Mouse (Mus musculus): ENCODE measurements at regions not wholly inside any gene's neighbourhood (a gene's known extent, or its start where the extent isn't known, plus 50 kb on each side); places are given as distances from the start of the nearest gene placed in this dataset.

DNA sequence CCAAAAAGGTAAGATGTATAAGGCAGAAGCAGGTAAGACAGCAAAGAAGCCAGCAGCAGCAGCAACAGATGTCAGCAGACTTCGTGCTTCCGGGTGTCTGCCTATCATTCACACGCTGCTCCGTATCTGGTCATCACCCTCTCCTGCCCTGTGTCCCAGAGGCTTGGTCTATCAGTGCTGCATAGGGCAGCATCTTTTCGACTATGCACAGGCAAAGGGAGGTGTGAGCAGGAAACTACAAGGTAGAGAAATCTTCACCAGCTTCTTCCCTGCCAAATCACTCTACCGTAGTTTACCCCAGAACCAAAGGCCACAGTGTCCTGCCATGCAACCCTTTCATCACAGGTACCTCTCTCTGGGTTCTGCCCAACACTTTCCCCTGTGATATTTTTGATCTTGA lies 156.5 kb downstream of the Zfp36l1 start:
- WGBS: 90% methylated on average over 6 of the region's 6 CpGs
- 0 out of 2 replicates have a peak overlapping the region, but pooled peaks have one; percentile 35 for H3K27ac ChIP-seq
- H3K4me3 ChIP-seq: no peak overlapping the region
- H3K27me3 ChIP-seq (ENCODE audit: poor library complexity, severe bottlenecking): no peaks in the 10 kb centered on the region
- no peaks in the 10 kb centered on the region for H3K9me3 ChIP-seq
- peaks cover 20% of the 10 kb centered on the region for H3K4me1 ChIP-seq
- no peak for DNase-seq (ENCODE audit: extremely low spot score, low spot score)
- H3K36me3 ChIP-seq (replicated peaks): no peaks in the 10 kb centered on the region

GRCm38 (mm10) chr12:79955501-79955900 lies 157.3 kb downstream of the Zfp36l1 start:
- Histone ChIP-seq H3K9me3 (no peaks in the 10 kb centered on the region), H3K36me3 (replicated peaks) (no peaks in the 10 kb centered on the region), H3K4me1 (peaks cover 20% of the 10 kb centered on the region), H3K27ac (no peak overlapping the region), H3K27me3 (ENCODE audit: poor library complexity, severe bottlenecking) (no peaks in the 10 kb centered on the region), H3K4me3 (no peak overlapping the region)
- DNase-seq (ENCODE audit: extremely low spot score, low spot score): no peak
- WGBS: 88% methylated on average over 2 of the region's 2 CpGs

DNA sequence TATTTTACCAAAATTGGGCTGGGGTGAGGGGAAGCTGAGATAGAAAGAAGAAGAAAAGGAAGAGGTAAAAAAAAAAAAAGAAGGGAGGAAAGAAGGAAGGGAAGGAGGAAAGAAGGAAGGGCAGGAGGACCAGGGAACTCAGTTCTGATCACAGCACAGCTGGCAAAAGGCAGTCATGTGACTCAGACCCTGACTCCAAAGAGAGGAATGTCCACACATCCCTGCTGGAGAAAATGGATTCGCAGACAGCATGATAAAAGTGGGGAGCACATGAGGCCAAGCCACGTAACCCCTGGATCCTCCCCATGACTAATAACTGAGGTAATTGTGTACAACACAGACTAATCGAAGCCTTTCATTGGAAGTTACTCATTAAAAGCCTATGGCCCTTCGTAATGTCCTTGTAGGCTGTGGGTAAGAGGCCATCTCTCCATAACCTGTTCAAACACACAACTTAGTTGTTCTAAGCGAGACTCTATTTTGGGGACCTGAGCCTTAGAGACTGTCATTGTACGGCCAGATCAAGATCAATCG lies 162.2 kb downstream of the Zfp36l1 start:
- H3K9me3 ChIP-seq: no peaks in the 10 kb centered on the region
- H3K27me3 ChIP-seq (ENCODE audit: poor library complexity, severe bottlenecking): no peaks in the 10 kb centered on the region; the same call in 1 of the 2 replicates
- H3K4me3 ChIP-seq: no peak overlapping the region
- DNase-seq (ENCODE audit: extremely low spot score, low spot score): no peak
- H3K4me1 ChIP-seq: peaks cover 24% of the 10 kb centered on the region
- no peaks in the 10 kb centered on the region for H3K36me3 ChIP-seq (replicated peaks)
- 88% methylated on average over 7 of the region's 7 CpGs for WGBS
- H3K27ac ChIP-seq: peak overlapping the region; percentile 44; the same call in 1 of the 2 replicates

DNA sequence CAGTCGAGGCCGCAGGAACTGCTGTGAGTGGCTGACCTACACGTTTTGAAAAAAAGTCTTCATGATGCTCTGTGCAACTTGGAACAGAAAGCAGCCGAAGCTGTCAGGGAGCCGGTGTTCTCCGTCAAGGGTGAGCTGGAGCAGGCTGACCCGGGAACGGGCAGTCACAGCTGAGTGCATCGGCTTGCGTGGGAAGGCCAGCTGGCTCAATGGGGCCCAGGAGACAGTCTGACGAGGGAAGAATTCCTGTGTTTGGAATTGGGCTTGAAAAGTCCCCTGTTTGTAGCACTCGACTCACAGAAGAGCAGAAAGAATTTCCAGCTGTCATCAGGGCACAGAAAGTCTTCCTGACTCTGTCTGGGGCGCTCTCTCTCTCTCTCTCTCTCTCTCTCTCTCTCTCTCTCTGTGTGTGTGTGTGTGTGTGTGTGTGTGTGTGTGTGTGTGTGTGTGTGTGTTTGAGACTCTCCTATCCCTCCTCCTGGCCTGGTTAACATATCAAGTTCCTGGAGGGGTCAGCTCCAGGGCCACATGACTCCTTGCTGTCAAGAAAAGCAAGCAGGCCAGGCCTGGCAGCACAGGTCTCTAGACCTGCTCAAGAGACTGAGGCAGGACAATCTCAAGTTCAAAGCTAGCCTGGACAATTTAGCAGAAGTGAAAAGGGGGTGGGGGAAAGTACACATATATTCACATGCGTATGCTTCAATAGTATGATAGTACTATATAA lies 163.6 kb downstream of the Zfp36l1 start:
- Histone ChIP-seq H3K27ac (peak overlapping the region; percentile 73), H3K9me3 (no peaks in the 10 kb centered on the region), H3K4me1 (peaks cover 38% of the 10 kb centered on the region), H3K36me3 (replicated peaks) (no peaks in the 10 kb centered on the region), H3K27me3 (ENCODE audit: poor library complexity, severe bottlenecking) (no peaks in the 10 kb centered on the region; the same call in 1 of the 2 replicates), H3K4me3 (no peak overlapping the region)
- no peak for DNase-seq (ENCODE audit: extremely low spot score, low spot score)
- 59% methylated on average over 14 of the region's 14 CpGs for WGBS

DNA sequence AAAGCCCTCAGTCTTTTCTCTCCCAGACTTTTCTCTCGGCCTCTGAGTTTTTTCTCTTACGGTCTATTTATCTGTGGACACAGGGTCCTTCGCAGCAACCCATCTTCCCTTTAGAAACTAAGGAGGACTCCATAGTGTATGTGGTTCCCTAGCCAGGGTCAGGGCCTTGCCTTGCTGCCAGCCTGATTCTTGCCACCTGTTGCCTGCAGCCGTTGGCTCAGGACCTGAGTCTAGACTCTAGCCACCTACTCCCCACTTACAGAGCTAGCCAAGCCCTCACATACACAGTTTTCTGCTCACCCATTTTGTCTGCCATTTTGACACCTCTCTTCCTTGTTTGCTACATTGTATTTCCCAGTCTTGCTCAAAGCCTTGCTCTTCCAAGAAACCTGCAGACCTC lies 165.2 kb downstream of the Zfp36l1 start:
- Histone ChIP-seq H3K36me3 (replicated peaks) (no peaks in the 10 kb centered on the region), H3K27ac (peak overlapping the region; percentile 73; the same call in 1 of the 2 replicates), H3K9me3 (no peaks in the 10 kb centered on the region), H3K4me1 (peaks cover 55% of the 10 kb centered on the region), H3K27me3 (ENCODE audit: poor library complexity, severe bottlenecking) (peaks cover 5% of the 10 kb centered on the region; the same call in 1 of the 2 replicates), H3K4me3 (no peak overlapping the region)
- no peak for DNase-seq (ENCODE audit: extremely low spot score, low spot score)
- 93% methylated on average over 4 of the region's 4 CpGs for WGBS

DNA sequence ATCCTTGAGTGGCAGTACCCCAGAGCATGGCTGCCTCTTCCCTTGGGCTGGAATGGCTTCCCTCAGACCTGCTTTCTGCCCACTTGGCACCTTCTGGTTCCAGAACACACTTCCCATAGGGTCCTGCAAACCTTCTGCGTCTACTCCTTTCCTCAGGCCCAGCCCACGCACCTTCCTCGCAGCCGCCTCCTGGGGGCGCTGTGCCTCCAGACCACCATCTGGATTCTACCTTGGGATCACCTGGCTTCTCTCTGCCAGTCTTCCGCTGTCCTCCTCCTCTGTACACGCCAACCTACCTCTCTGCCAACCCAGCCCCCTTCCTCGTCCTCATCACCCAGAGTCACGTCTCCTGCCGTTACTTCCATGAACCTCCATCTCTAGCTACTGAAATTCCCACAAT lies 166.0 kb downstream of the Zfp36l1 start:
- Histone ChIP-seq H3K36me3 (replicated peaks) (no peaks in the 10 kb centered on the region), H3K9me3 (no peaks in the 10 kb centered on the region), H3K4me3 (no peak overlapping the region), H3K4me1 (peaks cover 63% of the 10 kb centered on the region), H3K27me3 (ENCODE audit: poor library complexity, severe bottlenecking) (peaks cover 5% of the 10 kb centered on the region; the same call in 1 of the 2 replicates), H3K27ac (peak overlapping the region; percentile 85)
- 86% methylated on average over 10 of the region's 10 CpGs for WGBS
- DNase-seq (ENCODE audit: extremely low spot score, low spot score): no peak

DNA sequence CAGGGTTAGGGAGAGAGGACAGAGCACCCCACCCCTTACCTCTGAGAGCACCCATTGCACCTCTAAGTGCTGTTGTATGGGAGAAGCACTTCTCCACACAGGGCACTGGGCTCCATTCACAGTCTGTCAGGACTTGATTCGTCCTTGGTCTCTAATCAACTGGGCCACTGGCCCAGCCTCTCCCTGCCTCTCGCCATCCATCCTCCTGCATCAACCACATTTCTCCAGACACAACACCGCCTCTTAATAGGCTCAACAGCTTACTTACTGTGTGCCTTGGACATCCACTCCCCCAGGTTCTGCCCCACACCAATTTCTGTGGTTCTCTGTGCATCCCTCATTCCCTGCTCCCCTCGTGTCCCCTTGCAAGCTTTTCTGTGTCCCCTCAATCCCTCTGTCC lies 166.9 kb downstream of the Zfp36l1 start:
- Histone ChIP-seq H3K27me3 (ENCODE audit: poor library complexity, severe bottlenecking) (peaks cover 5% of the 10 kb centered on the region; the same call in 1 of the 2 replicates), H3K36me3 (replicated peaks) (no peaks in the 10 kb centered on the region), H3K9me3 (no peaks in the 10 kb centered on the region), H3K4me1 (peaks cover 64% of the 10 kb centered on the region), H3K27ac (peak overlapping the region; percentile 85), H3K4me3 (no peak overlapping the region)
- DNase-seq (ENCODE audit: extremely low spot score, low spot score): no peak
- 84% methylated on average over 4 of the region's 4 CpGs for WGBS

GRCm38 (mm10) chr12:79944714-79945493 lies 167.9 kb downstream of the Zfp36l1 start:
- Histone ChIP-seq H3K9me3 (no peaks in the 10 kb centered on the region), H3K27me3 (ENCODE audit: poor library complexity, severe bottlenecking) (peaks cover 5% of the 10 kb centered on the region; the same call in 1 of the 2 replicates), H3K27ac (peak overlapping the region; percentile 85), H3K36me3 (replicated peaks) (no peaks in the 10 kb centered on the region), H3K4me1 (peaks cover 64% of the 10 kb centered on the region), H3K4me3 (no peak overlapping the region)
- peak; percentile 38 for DNase-seq (ENCODE audit: extremely low spot score, low spot score)
- 23% methylated on average over 6 of the region's 6 CpGs for WGBS

- 89% methylated on average over 10 of the region's 10 CpGs for WGBS
- H3K27me3 ChIP-seq (ENCODE audit: poor library complexity, severe bottlenecking): peaks cover 5% of the 10 kb centered on the region; the same call in 1 of the 2 replicates
- H3K27ac ChIP-seq: peak overlapping the region; percentile 85
- DNase-seq (ENCODE audit: extremely low spot score, low spot score): no peak
- H3K36me3 ChIP-seq (replicated peaks): no peaks in the 10 kb centered on the region
- no peaks in the 10 kb centered on the region for H3K9me3 ChIP-seq
- H3K4me1 ChIP-seq: peaks cover 59% of the 10 kb centered on the region
- no peak overlapping the region for H3K4me3 ChIP-seq
Observed at GRCm38 (mm10) chr12:79944090-79944489, 168.7 kb downstream of the Zfp36l1 start.

- H3K27ac ChIP-seq: peak overlapping the region; percentile 85
- no peak overlapping the region for H3K4me3 ChIP-seq
- H3K9me3 ChIP-seq: no peaks in the 10 kb centered on the region
- WGBS: 56% methylated on average over 10 of the region's 10 CpGs
- H3K36me3 ChIP-seq (replicated peaks): no peaks in the 10 kb centered on the region
- H3K4me1 ChIP-seq: peaks cover 47% of the 10 kb centered on the region
- peaks cover 5% of the 10 kb centered on the region; the same call in 1 of the 2 replicates for H3K27me3 ChIP-seq (ENCODE audit: poor library complexity, severe bottlenecking)
- DNase-seq (ENCODE audit: extremely low spot score, low spot score): no peak
Observed at GRCm38 (mm10) chr12:79942563-79943131, 170.2 kb downstream of the Zfp36l1 start.

- DNase-seq (ENCODE audit: extremely low spot score, low spot score): no peak
- Histone ChIP-seq H3K36me3 (replicated peaks) (no peaks in the 10 kb centered on the region), H3K4me1 (peaks cover 54% of the 10 kb centered on the region), H3K27me3 (ENCODE audit: poor library complexity, severe bottlenecking) (peaks cover 5% of the 10 kb centered on the region; the same call in 1 of the 2 replicates), H3K27ac (0 out of 2 replicates have a peak overlapping the region, but pooled peaks have one; percentile 85), H3K9me3 (no peaks in the 10 kb centered on the region), H3K4me3 (no peak overlapping the region)
- 38% methylated on average over 3 of the region's 3 CpGs for WGBS
Observed at GRCm38 (mm10) chr12:79941828-79942227, 171.0 kb downstream of the Zfp36l1 start.

GRCm38 (mm10) chr12:79939436-79939835 lies 173.4 kb downstream of the Zfp36l1 start:
- WGBS: 95% methylated on average over 9 of the region's 9 CpGs

More at GRCm38 (mm10) chr12:79939436-79939835, 173.4 kb downstream of the Zfp36l1 start:
- Histone ChIP-seq H3K27me3 (ENCODE audit: poor library complexity, severe bottlenecking) (peaks cover 5% of the 10 kb centered on the region; the same call in 1 of the 2 replicates), H3K4me1 (peaks cover 41% of the 10 kb centered on the region), H3K9me3 (no peaks in the 10 kb centered on the region), H3K27ac (no peak overlapping the region), H3K36me3 (replicated peaks) (no peaks in the 10 kb centered on the region), H3K4me3 (no peak overlapping the region)
- no peak for DNase-seq (ENCODE audit: extremely low spot score, low spot score)

Data from forebrain, embryonic 10.5 days (tissue).